27 mouse cellular contexts compared by ENCODE assay signal in genomic region chrX:51431706-51432105, GRCm38 (mm10).
"Had no signal": no experiment of that assay in that cellular context is flagged by ENCODE, and none has a peak within 500 bp of the region (broad histone marks: within the 10 kb centered on the region; RNA-seq: fewer than 3 reads in every experiment).

No protein-coding gene starts in this region.

- H3K36me3 ChIP-seq: heart, embryonic 13.5 days; heart, embryonic 15.5 days; hindbrain, embryonic 13.5 days; hindbrain, embryonic 15.5 days; kidney, embryonic 15.5 days; limb, embryonic 12.5 days; liver, embryonic 13.5 days; liver, embryonic 15.5 days had no signal

- H3K9me3 ChIP-seq: heart, embryonic 13.5 days; heart, embryonic 15.5 days; hindbrain, embryonic 13.5 days; hindbrain, embryonic 15.5 days; kidney, embryonic 15.5 days; limb, embryonic 12.5 days; liver, embryonic 13.5 days; liver, embryonic 15.5 days had no signal

- H3K9ac ChIP-seq: heart, embryonic 13.5 days; heart, embryonic 15.5 days; hindbrain, embryonic 13.5 days; hindbrain, embryonic 15.5 days; kidney, embryonic 15.5 days; limb, embryonic 12.5 days; liver, embryonic 13.5 days; liver, embryonic 15.5 days had no signal

- H3K4me1 ChIP-seq: heart, embryonic 13.5 days; heart, embryonic 15.5 days; hindbrain, embryonic 13.5 days; hindbrain, embryonic 15.5 days; kidney, embryonic 15.5 days; limb, embryonic 12.5 days; liver, embryonic 13.5 days; liver, embryonic 15.5 days had no signal

- H3K4me3 ChIP-seq: gastrocnemius, adult 2 months; heart, embryonic 13.5 days; heart, embryonic 15.5 days; hindbrain, embryonic 13.5 days; hindbrain, embryonic 15.5 days; kidney, embryonic 15.5 days; limb, embryonic 12.5 days; liver, embryonic 13.5 days; liver, embryonic 15.5 days had no signal

- H3K4me2 ChIP-seq: heart, embryonic 11.5 days; heart, embryonic 13.5 days; heart, embryonic 15.5 days; hindbrain, embryonic 13.5 days; hindbrain, embryonic 15.5 days; kidney, embryonic 15.5 days; limb, embryonic 12.5 days; liver, embryonic 11.5 days; liver, embryonic 13.5 days; liver, embryonic 15.5 days had no signal

- H3K27ac ChIP-seq: gastrocnemius, adult 2 months; heart, embryonic 13.5 days; heart, embryonic 15.5 days; hindbrain, embryonic 13.5 days; hindbrain, embryonic 15.5 days; hindbrain, postnatal 0 days; kidney, embryonic 15.5 days; kidney, postnatal 0 days; limb, embryonic 12.5 days; liver, embryonic 13.5 days; liver, embryonic 15.5 days had no signal

- H3K27me3 ChIP-seq: heart, embryonic 13.5 days; heart, embryonic 15.5 days; hindbrain, embryonic 13.5 days; hindbrain, embryonic 15.5 days; limb, embryonic 12.5 days; liver, embryonic 13.5 days; liver, embryonic 15.5 days had no signal

- DNase-seq: gastrocnemius, adult 2 months; gastrocnemius, postnatal 10 days; gastrocnemius, postnatal 25 days; heart, adult 18-20 months; heart, postnatal 14 days; heart, postnatal 36 days; kidney, adult 11 months; kidney, adult 2 months; kidney, adult 9 months; kidney, postnatal 14 days; kidney, postnatal 36 days; layer of hippocampus, adult 9-11 months; layer of hippocampus, postnatal 36 days; left cerebral cortex, postnatal 4 days; liver; liver, embryonic 13.5 days had no signal
